Mouse (Mus musculus): ENCODE results near the gene Fam69a.

Fam69a gene

GRCm38 (mm10) chr5:107908514-107909110, 78.3 kb downstream of the Fam69a start:
- no peak for DNase-seq (ENCODE audit: low spot score in 2 of 2)

GRCm38 (mm10) chr5:107904325-107904724, 82.6 kb downstream of the Fam69a start:
- DNase-seq (ENCODE audit: low spot score in 2 of 2) = no peak

- DNase-seq (ENCODE audit: low spot score in 2 of 2) = peak; percentile 36 to 42
These were observed 85.8 kb downstream of the Fam69a start for GRCm38 (mm10) chr5:107901014-107901615.

GRCm38 (mm10) chr5:107900206-107901013, 86.5 kb downstream of the Fam69a start, which contains the start of gene Rpl5:
Gene Rpl5 (plus strand): TSS chr5:107900502.
- peak; percentile 93 to 96 for DNase-seq (ENCODE audit: low spot score in 2 of 2)

GRCm38 (mm10) chr5:107896265-107896664, 90.6 kb downstream of the Fam69a start:
- DNase-seq (ENCODE audit: low spot score in 2 of 2) = no peak

GRCm38 (mm10) chr5:107894676-107895075, 92.2 kb downstream of the Fam69a start:
- no peak for DNase-seq (ENCODE audit: low spot score in 2 of 2)

- peak in 1 of 2 experiments; percentile 23 for DNase-seq (ENCODE audit: low spot score in 2 of 2)
These were observed 95.4 kb downstream of the Fam69a start for GRCm38 (mm10) chr5:107891515-107891914.

GRCm38 (mm10) chr5:107889994-107890888, 96.6 kb downstream of the Fam69a start:
- DNase-seq (ENCODE audit: low spot score in 2 of 2) = no peak

GRCm38 (mm10) chr5:107880710-107881109, 106.2 kb downstream of the Fam69a start:
- DNase-seq (ENCODE audit: low spot score in 2 of 2) = no peak

- DNase-seq (ENCODE audit: low spot score in 2 of 2) = no peak
These were observed 109.8 kb downstream of the Fam69a start for GRCm38 (mm10) chr5:107877053-107877452.

- no peak for DNase-seq (ENCODE audit: low spot score in 2 of 2)
These were observed 111.6 kb downstream of the Fam69a start for GRCm38 (mm10) chr5:107875261-107875611.

- DNase-seq (ENCODE audit: low spot score in 2 of 2) = peak; percentile 16 to 55
These were observed 112.2 kb downstream of the Fam69a start, which contains the start of gene Evi5 for GRCm38 (mm10) chr5:107874561-107875260. Gene Evi5 (minus strand): TSS chr5:107875107.

- peak; percentile 23 to 58 for DNase-seq (ENCODE audit: low spot score in 2 of 2)
These were observed 113.0 kb downstream of the Fam69a start for GRCm38 (mm10) chr5:107873886-107874302.

GRCm38 (mm10) chr5:107873330-107873729, 113.6 kb downstream of the Fam69a start:
- no peak for DNase-seq (ENCODE audit: low spot score in 2 of 2)

- DNase-seq (ENCODE audit: low spot score in 2 of 2) = peak in 1 of 2 experiments; percentile 17
These were observed 117.2 kb downstream of the Fam69a start for GRCm38 (mm10) chr5:107869701-107870100.

GRCm38 (mm10) chr5:107868905-107869424, 117.9 kb downstream of the Fam69a start:
- DNase-seq (ENCODE audit: low spot score in 2 of 2) = peak; percentile 83 to 85

- peak; percentile 72 for DNase-seq (ENCODE audit: low spot score in 2 of 2)
These were observed 118.6 kb downstream of the Fam69a start for GRCm38 (mm10) chr5:107867970-107868904.

GRCm38 (mm10) chr5:107866127-107867126, 120.5 kb downstream of the Fam69a start:
- peak; percentile 23 to 32 for DNase-seq (ENCODE audit: low spot score in 2 of 2)
